Mouse (Mus musculus): ENCODE measurements around the gene Serpina6.

DNA sequence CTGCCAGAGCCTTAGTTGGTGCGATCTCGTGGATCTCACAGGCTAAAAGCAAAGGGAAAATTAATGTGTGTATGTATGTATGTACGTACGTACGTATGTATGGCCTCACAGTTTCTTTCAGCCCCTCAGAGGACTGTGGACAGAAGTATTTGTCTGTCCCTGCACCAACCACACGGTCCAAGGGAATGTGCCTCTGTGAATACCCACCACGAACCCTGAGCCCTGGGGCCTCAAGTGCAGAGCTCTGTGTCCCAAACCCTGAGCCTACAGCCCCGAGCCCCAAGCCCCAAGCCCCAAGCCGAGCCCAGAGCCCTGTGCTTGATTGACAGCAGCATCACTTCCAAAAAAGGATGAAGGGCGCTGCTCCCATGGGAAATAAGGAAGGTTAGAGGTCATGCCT, 979 bp upstream of the Serpina6 start:
- TF ChIP-seq CTCF (IDR thresholded peaks at IDR 0.05; ENCODE audit: insufficient read depth, low read length) (no peak), POLR2A (IDR thresholded peaks at IDR 0.05; ENCODE audit: borderline replicate concordance, extremely low read depth, low read depth, low read length) (no peak)

All from lung, adult 2 months (tissue).